Mouse (Mus musculus) gonadal fat pad, adult 2 months (tissue): ENCODE results near the gene Fam57a. TPM values are rescaled to one million over a fixed set of nuclear protein-coding genes. Genes with fewer than 3 reads are reported as not detected.

ENCODE experiments used
- DNase-seq: peaks from one replicate; pipeline ENCODE4 v3.0.0-alpha.2; 2012; ENCODE audit warnings: low read depth
- polyA plus RNA-seq: library from polyadenylated mRNA; depleted of rRNA; stranded (reverse); fragments of >200 nt; gene quantifications from 2 replicates; pipeline ENCODE4 v1.2.3, GENCODE M21; 2012; rRNA removed

The Fam57a gene
- 5.8 and 9.2 TPM in 2 replicates for polyA plus RNA-seq

- peak; percentile 45 for DNase-seq
Measured at GRCm38 (mm10) chr11:76179495-76180145, at the start of gene Fam57a, which contains the start of gene Vps53. Fam57a (plus strand) TSS chr11:76179671. Vps53 (minus strand) TSS chr11:76179647.

- no peak for DNase-seq
Measured at GRCm38 (mm10) chr11:76130859-76131258, 48.6 kb upstream of the Fam57a start.

- no peak for DNase-seq
Measured at GRCm38 (mm10) chr11:76135641-76136437, 43.6 kb upstream of the Fam57a start.

GRCm38 (mm10) chr11:76137996-76138395, 41.5 kb upstream of the Fam57a start:
- no peak for DNase-seq

- no peak for DNase-seq
Measured at GRCm38 (mm10) chr11:76144386-76144785, 35.1 kb upstream of the Fam57a start.

- DNase-seq: no peak
Measured at GRCm38 (mm10) chr11:76145169-76145568, 34.3 kb upstream of the Fam57a start.

GRCm38 (mm10) chr11:76146187-76147010, 33.1 kb upstream of the Fam57a start:
- peak; percentile 65 for DNase-seq

GRCm38 (mm10) chr11:76148055-76149008, 31.1 kb upstream of the Fam57a start:
- no peak for DNase-seq

GRCm38 (mm10) chr11:76150980-76151379, 28.5 kb upstream of the Fam57a start:
- no peak for DNase-seq

- no peak for DNase-seq
Measured at GRCm38 (mm10) chr11:76153236-76153951, 26.1 kb upstream of the Fam57a start.

- no peak for DNase-seq
Measured at GRCm38 (mm10) chr11:76154200-76154599, 25.3 kb upstream of the Fam57a start.

GRCm38 (mm10) chr11:76154861-76155260, 24.6 kb upstream of the Fam57a start:
- no peak for DNase-seq

GRCm38 (mm10) chr11:76158375-76158774, 21.1 kb upstream of the Fam57a start:
- DNase-seq: no peak

- DNase-seq: no peak
Measured at GRCm38 (mm10) chr11:76160251-76160650, 19.2 kb upstream of the Fam57a start.

GRCm38 (mm10) chr11:76166657-76167056, 12.8 kb upstream of the Fam57a start:
- no peak for DNase-seq

- no peak for DNase-seq
Measured at GRCm38 (mm10) chr11:76167079-76167765, 12.2 kb upstream of the Fam57a start.

- DNase-seq: no peak
Measured at GRCm38 (mm10) chr11:76168976-76169375, 10.5 kb upstream of the Fam57a start.

GRCm38 (mm10) chr11:76170207-76170606, 9.3 kb upstream of the Fam57a start:
- DNase-seq: no peak

GRCm38 (mm10) chr11:76178726-76179494, 561 bp upstream of the Fam57a start:
- DNase-seq: peak; percentile 38
